Mouse (Mus musculus) heart, embryonic 12.5 days (tissue): ENCODE results near the gene Tomm5. TPM values are rescaled to one million over a fixed set of nuclear protein-coding genes. Genes with fewer than 3 reads are reported as not detected.
"Not testable (repeated sequence)": the region's sequence is repeated elsewhere in the genome, so short reads cannot be mapped to it uniquely, and the experiment has no call there.

ENCODE experiments used
- ATAC-seq: fragments of 200-750 bp; cut with Nextera tagmentation; 2 replicates; pipeline ENCODE4 v1.8.0; 2017; ENCODE audit warnings: moderate TSS enrichment, moderate library complexity; ENCODE audit not compliant: insufficient number of reproducible peaks, low FRiP score
- H3K27ac ChIP-seq: fragments of 300-500 bp; sonication (generic); 2 replicates; pipeline ENCODE4 v1.5.1; 2016; ENCODE audit warnings: mild to moderate bottlenecking, moderate library complexity; ENCODE audit not compliant: poor library complexity, severe bottlenecking
- H3K27me3 ChIP-seq: fragments of 300-500 bp; sonication (generic); replicated peaks from 2 replicates; pipeline ENCODE4 v1.6.1; 2016; ENCODE audit warnings: mild to moderate bottlenecking, moderate library complexity
- H3K36me3 ChIP-seq: fragments of 300-500 bp; sonication (generic); 2 replicates; pipeline ENCODE4 v1.6.1; 2016; ENCODE audit warnings: mild to moderate bottlenecking, moderate library complexity
- H3K4me1 ChIP-seq: fragments of 300-500 bp; sonication (generic); replicated peaks from 2 replicates; pipeline ENCODE4 v1.6.1; 2016; ENCODE audit warnings: mild to moderate bottlenecking
- H3K4me2 ChIP-seq: fragments of 300-500 bp; sonication (generic); 2 replicates; pipeline ENCODE4 v1.6.1; 2016; ENCODE audit warnings: mild to moderate bottlenecking, moderate library complexity
- H3K4me3 ChIP-seq: fragments of 300-500 bp; sonication (generic); 2 replicates; pipeline ENCODE4 v1.5.1; 2016; ENCODE audit warnings: mild to moderate bottlenecking
- H3K9ac ChIP-seq: fragments of 300-500 bp; sonication (generic); 2 replicates; pipeline ENCODE4 v1.6.1; 2016; ENCODE audit warnings: mild to moderate bottlenecking, moderate library complexity
- H3K9me3 ChIP-seq: fragments of 300-500 bp; sonication (generic); replicated peaks from 2 replicates; pipeline ENCODE4 v1.6.1; 2016; ENCODE audit warnings: mild to moderate bottlenecking, moderate library complexity
- WGBS: fragments of 180-500 bp; shearing (Covaris S2); methylation state at CpG from one replicate; pipeline ENCODE4 v1.1.7; 2016; 5-methylcytosine and 5-hydroxymethylcytosine counted together
- polyA plus RNA-seq: library from polyadenylated mRNA; unstranded; fragments of >200 nt; fragmentation: Nextera tagmentation; extraction: Ambion mirVana; gene quantifications from 2 replicates; pipeline ENCODE4 v1.2.1, GENCODE M21; 2016

Gene Tomm5
- polyA plus RNA-seq, 1 experiment from 2014 or later, result 213 TPM

GRCm38 (mm10) chr4:45066036-45066730 lies 41.7 kb downstream of the Tomm5 start:
- ATAC-seq, result no peak
- no peak overlapping the region for H3K27ac ChIP-seq
- WGBS, result 34% methylated on average over 2 of the region's 2 CpGs
- no peak overlapping the region for H3K4me2 ChIP-seq
- H3K27me3 ChIP-seq, result no peaks in the 10 kb centered on the region
- peaks cover 12% of the 10 kb centered on the region for H3K36me3 ChIP-seq
- no peaks in the 10 kb centered on the region for H3K9me3 ChIP-seq
- H3K9ac ChIP-seq, result no peak overlapping the region
- H3K4me3 ChIP-seq, result no peak overlapping the region
- H3K4me1 ChIP-seq, result peaks cover 31% of the 10 kb centered on the region; the same call in 1 of the 2 replicates

DNA sequence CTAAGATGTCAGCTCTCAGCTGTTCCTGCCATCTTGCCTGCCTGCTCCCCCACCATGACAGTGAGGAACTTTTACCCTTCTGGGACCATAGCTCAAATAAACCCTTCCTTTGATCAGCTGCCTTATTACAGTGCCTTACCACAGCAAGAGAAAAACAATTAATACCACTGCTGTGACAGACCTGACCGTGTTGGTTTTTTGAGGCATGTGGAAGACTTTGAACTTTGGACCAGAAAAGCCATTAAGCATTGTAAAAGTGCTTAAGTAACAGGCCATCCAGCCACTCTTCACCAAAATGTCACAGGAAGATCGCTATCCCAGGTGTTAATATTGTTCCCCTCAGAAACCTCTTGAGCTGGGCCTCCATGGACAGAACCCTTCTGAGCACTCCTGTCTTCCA lies 43.3 kb downstream of the Tomm5 start:
- Histone ChIP-seq H3K9ac (no peak overlapping the region), H3K27ac (no peak overlapping the region)

DNA sequence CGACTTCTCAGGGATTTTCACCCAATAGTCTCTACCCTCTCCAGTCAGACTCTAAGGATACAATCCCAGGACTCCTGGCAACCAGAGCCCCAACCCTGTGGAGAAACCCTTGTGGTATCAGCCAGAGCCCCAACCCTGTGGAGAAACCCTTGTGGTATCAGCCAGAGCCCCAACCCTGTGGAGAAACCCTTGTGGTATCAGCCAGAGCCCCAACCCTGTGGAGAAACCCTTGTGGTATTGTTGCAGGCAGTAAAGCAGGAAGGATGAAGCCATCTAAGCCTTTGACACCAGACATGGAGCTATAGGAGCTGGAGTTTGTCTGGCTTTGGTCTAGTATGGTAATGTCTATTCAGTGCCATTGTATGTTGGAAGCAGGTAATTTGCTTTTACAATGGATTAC lies 44.1 kb downstream of the Tomm5 start:
- H3K9ac ChIP-seq, H3K27ac ChIP-seq, ATAC-seq, H3K9me3 ChIP-seq, H3K4me2 ChIP-seq, H3K27me3 ChIP-seq, H3K4me3 ChIP-seq: not testable (repeated sequence)
- WGBS, result 78% methylated on average over 1 of the region's 1 CpGs
- Histone ChIP-seq H3K36me3 (peaks cover 35% of the 10 kb centered on the region), H3K4me1 (peaks cover 14% of the 10 kb centered on the region; the same call in 1 of the 2 replicates)

More for the DNA sequence above, 43.3 kb downstream of the Tomm5 start:
- Histone ChIP-seq H3K4me1 (peaks cover 21% of the 10 kb centered on the region; the same call in 1 of the 2 replicates), H3K9me3 (no peaks in the 10 kb centered on the region), H3K4me2 (no peak overlapping the region), H3K27me3 (no peaks in the 10 kb centered on the region), H3K36me3 (peaks cover 28% of the 10 kb centered on the region), H3K4me3 (no peak overlapping the region)
- WGBS, result 88% methylated on average over 2 of the region's 2 CpGs
- ATAC-seq, result no peak

GRCm38 (mm10) chr4:45055451-45055850 lies 52.5 kb downstream of the Tomm5 start:
- H3K27ac ChIP-seq, result no peak overlapping the region
- WGBS, result 66% methylated on average over 8 of the region's 8 CpGs

More at GRCm38 (mm10) chr4:45055451-45055850, 52.5 kb downstream of the Tomm5 start:
- peaks cover 15% of the 10 kb centered on the region for H3K4me1 ChIP-seq
- no peak overlapping the region for H3K4me3 ChIP-seq
- H3K4me2 ChIP-seq, result no peak overlapping the region
- H3K9me3 ChIP-seq, result no peaks in the 10 kb centered on the region
- ATAC-seq, result no peak
- no peaks in the 10 kb centered on the region for H3K27me3 ChIP-seq
- H3K9ac ChIP-seq, result no peak overlapping the region
- peaks cover 46% of the 10 kb centered on the region for H3K36me3 ChIP-seq

Other genes with a start within 250 kb of the Tomm5 start
- 89.0 and 89.3 TPM in 2 replicates for gene Grhpr, start 126.7 kb downstream of the Tomm5 start, polyA plus RNA-seq
- gene Zbtb5, start 95.7 kb downstream of the Tomm5 start, polyA plus RNA-seq, result 19.5 and 20.4 TPM in 2 replicates
- 52.1 and 63.0 TPM in 2 replicates for gene Polr1e, start 89.5 kb downstream of the Tomm5 start, polyA plus RNA-seq
- gene Fbxo10, start 23.5 kb downstream of the Tomm5 start, polyA plus RNA-seq, result 17.7 TPM in 2 replicates
- gene Frmpd1, start 76.8 kb upstream of the Tomm5 start, polyA plus RNA-seq, result 3.3 and 3.5 TPM in 2 replicates
- gene Trmt10b, start 189.0 kb upstream of the Tomm5 start, polyA plus RNA-seq, result 9.3 and 10.1 TPM in 2 replicates
- 12.8 and 15.6 TPM in 2 replicates for gene Dcaf10, start 234.0 kb upstream of the Tomm5 start, polyA plus RNA-seq
- gene Exosc3, start 234.6 kb upstream of the Tomm5 start, polyA plus RNA-seq, result 36.6 and 37.0 TPM in 2 replicates